Mouse (Mus musculus): ENCODE data around the gene Ccdc153. TPM values are rescaled to one million over a fixed set of nuclear protein-coding genes. Genes with fewer than 3 reads are reported as not detected.

Gene Ccdc153
- polyA plus RNA-seq, 1 experiment from 2014 or later, result not detected

DNA sequence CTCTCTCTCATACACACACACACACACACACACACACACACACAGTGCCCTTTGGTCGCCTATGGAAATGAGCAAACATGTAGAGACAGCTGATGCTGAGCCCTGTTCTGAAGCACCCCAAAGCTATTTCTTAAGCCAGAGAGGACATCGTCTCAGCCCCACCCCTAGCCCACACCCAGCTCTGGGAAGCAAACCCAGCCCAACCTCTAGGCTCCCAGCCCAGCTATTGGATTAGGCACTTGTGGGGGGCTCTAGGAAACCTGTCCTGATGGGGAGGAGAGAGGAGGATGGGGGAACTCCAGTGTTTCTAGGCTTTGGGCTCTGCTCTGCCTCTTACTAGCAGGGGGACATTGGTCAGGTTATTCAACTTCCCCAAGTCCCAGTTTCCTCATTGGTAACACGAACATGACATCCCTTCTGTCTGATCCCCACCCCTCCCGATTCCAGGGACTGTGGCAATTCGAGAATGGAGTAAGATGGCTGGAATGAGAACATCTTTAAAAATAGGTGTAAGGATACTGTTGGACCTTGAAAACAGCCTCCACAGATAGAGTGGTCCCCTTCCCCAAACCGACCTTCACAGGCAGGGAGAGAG, 45.9 kb downstream of the Ccdc153 start:
- no peak for ATAC-seq (ENCODE audit: low FRiP score, low TSS enrichment)
- H3K4me2 ChIP-seq (replicated peaks; ENCODE audit: low read depth, low read length), result no peak overlapping the region
- peak overlapping the region; percentile 4; the same call in 1 of the 2 replicates for H3K4me3 ChIP-seq (ENCODE audit: low read length)
- WGBS, result 12% methylated on average over 6 of the region's 6 CpGs
- H3K27me3 ChIP-seq (ENCODE audit: control insufficient read depth, insufficient read depth, low read length), result peaks cover 21% of the 10 kb centered on the region
- no peaks in the 10 kb centered on the region for H3K9me3 ChIP-seq (ENCODE audit: control insufficient read depth, low read length)
- H3K9ac ChIP-seq (ENCODE audit: low read depth, low read length), result no peak overlapping the region
- H3K27ac ChIP-seq (ENCODE audit: low read depth, low read length), result no peak overlapping the region
- H3K4me1 ChIP-seq (ENCODE audit: control insufficient read depth, insufficient read depth, low read length), result peaks cover 10% of the 10 kb centered on the region
- peaks cover 3% of the 10 kb centered on the region; the same call in 1 of the 2 replicates for H3K36me3 ChIP-seq (ENCODE audit: control insufficient read depth, insufficient read depth, low read length)

DNA sequence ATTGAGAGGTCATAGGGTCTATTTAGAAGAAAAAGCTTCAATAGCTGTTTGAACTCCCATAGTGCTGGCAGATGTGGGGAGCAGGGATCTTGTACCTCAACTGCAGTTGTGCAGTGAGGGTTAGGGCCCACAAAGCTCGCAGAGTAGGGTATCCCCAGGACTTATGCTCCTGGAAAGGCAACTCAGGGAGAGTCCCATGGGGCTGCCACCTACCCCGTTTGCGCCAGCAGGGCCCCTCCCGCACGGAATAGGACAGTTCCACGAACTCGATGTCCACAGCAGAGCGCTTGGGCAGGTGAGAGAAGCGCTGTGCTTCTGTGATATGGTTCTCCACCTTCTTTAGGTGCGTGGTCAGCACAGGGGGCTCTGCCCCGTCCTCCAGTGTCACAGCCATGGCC, 46.5 kb downstream of the Ccdc153 start:
- Histone ChIP-seq H3K27me3 (ENCODE audit: control insufficient read depth, insufficient read depth, low read length) (peaks cover 21% of the 10 kb centered on the region), H3K36me3 (ENCODE audit: control insufficient read depth, insufficient read depth, low read length) (peaks cover 3% of the 10 kb centered on the region; the same call in 1 of the 2 replicates), H3K9ac (ENCODE audit: low read depth, low read length) (peak overlapping the region; percentile 66), H3K27ac (ENCODE audit: low read depth, low read length) (no peak overlapping the region), H3K4me1 (ENCODE audit: control insufficient read depth, insufficient read depth, low read length) (peaks cover 10% of the 10 kb centered on the region), H3K4me2 (replicated peaks; ENCODE audit: low read depth, low read length) (peak overlapping the region; percentile 96), H3K4me3 (ENCODE audit: low read length) (peak overlapping the region; percentile 64), H3K9me3 (ENCODE audit: control insufficient read depth, low read length) (no peaks in the 10 kb centered on the region)
- 5% methylated on average over 11 of the region's 11 CpGs for WGBS
- 0 out of 2 replicates have a peak, but pooled peaks have one; percentile 10 for ATAC-seq (ENCODE audit: low FRiP score, low TSS enrichment)

DNA sequence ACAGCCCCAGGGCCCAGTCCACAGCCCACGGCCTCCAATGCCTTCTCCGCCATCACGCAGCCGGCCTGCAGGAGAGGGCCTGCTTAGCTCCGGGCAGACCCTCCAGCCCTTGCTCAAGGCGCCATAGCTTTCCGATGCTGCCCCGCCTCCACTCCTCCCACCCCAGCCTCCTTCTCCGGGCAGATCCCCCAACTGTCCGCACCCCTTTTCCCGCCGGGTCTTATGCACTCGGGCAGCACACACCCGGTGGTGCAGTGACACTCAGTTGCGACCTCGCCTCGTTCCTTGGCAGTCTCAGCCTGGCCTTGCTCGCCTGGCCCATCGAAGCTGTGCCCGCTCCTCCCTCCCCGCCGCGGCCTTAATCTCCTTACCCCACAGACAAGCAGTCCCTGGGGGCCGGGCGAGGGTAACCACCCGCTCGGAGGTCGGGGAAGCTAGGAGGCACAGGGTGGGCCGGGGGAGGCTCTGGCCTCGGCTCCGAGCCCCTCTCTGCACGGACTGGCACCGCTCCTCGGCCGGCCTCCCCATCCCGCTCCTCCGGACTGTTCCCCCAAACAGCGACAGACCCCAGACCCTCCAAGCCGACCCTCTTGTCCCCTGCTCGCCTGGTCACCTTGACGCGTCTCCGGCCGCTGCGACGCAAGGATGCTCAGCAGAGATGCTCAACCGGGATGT, 47.1 kb downstream of the Ccdc153 start:
- Histone ChIP-seq H3K27me3 (ENCODE audit: control insufficient read depth, insufficient read depth, low read length) (peaks cover 21% of the 10 kb centered on the region), H3K9me3 (ENCODE audit: control insufficient read depth, low read length) (no peaks in the 10 kb centered on the region), H3K4me2 (replicated peaks; ENCODE audit: low read depth, low read length) (peak overlapping the region; percentile 96), H3K27ac (ENCODE audit: low read depth, low read length) (no peak overlapping the region), H3K36me3 (ENCODE audit: control insufficient read depth, insufficient read depth, low read length) (peaks cover 7% of the 10 kb centered on the region; the same call in 1 of the 2 replicates), H3K4me3 (ENCODE audit: low read length) (peak overlapping the region; percentile 64), H3K9ac (ENCODE audit: low read depth, low read length) (peak overlapping the region; percentile 66), H3K4me1 (ENCODE audit: control insufficient read depth, insufficient read depth, low read length) (peaks cover 10% of the 10 kb centered on the region)
- ATAC-seq (ENCODE audit: low FRiP score, low TSS enrichment), result peak; percentile 57
- 2% methylated on average over 38 of the region's 47 CpGs for WGBS

DNA sequence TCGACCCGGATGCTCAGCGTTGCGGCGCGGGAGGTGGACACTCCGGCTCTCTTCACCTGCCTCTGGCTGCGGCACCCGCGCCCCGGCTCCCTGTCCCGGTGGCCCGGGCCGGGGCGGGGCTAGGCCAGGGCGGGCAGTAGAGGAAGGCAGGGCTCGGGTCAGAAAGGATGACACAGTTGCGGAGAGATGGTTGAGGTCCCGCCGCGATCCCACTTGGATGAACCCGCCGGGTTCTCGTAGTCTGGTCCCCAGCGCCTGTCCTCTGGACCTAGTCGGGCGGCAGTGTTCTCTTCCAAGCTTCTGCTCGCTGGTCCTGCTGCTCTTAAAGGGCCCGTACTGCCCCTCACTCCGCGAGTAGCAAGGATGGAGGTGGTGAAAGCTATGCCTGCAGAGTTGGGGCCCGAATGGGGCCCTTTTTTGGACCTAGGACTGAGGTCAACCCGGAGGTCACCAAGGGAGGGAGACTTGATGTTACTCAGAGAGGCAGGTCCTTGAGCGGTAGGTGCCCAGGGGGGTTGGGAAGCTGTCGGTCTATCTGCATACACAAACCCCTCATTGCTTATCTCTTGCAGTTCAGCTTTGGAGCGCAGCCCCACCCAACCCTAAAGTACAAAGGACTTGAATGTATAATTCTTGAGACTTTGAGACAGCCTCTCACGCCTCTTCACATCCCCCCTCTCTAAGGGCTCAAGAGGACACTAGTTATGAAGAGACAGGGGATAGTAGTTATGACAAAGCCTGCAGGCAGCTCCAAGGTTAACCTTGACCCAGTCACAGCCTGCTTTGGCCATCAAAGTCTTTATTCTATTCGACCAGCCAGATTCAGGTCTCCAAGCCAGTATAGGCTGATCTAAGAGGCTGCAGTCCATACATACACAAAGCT, 47.8 kb downstream of the Ccdc153 start, which contains the start of gene Abcg4:
Gene Abcg4 (minus strand): TSS at position 540 of the 883 bp plus-strand sequence.
- H3K9me3 ChIP-seq (ENCODE audit: control insufficient read depth, low read length), result no peaks in the 10 kb centered on the region
- no peak within 1 kb of the TSS for H3K27ac ChIP-seq (ENCODE audit: low read depth, low read length)
- H3K36me3 ChIP-seq (ENCODE audit: control insufficient read depth, insufficient read depth, low read length), result peaks cover 15% of the 10 kb centered on the region
- peaks cover 21% of the 10 kb centered on the region for H3K27me3 ChIP-seq (ENCODE audit: control insufficient read depth, insufficient read depth, low read length)
- peak; percentile 67 for ATAC-seq (ENCODE audit: low FRiP score, low TSS enrichment)
- peak within 1 kb of the TSS; percentile 66 for H3K9ac ChIP-seq (ENCODE audit: low read depth, low read length)
- WGBS, result 1% methylated on average over 38 of the region's 38 CpGs
- peaks cover 10% of the 10 kb centered on the region for H3K4me1 ChIP-seq (ENCODE audit: control insufficient read depth, insufficient read depth, low read length)
- peak within 1 kb of the TSS; percentile 64 for H3K4me3 ChIP-seq (ENCODE audit: low read length)
- H3K4me2 ChIP-seq (replicated peaks; ENCODE audit: low read depth, low read length), result peak within 1 kb of the TSS; percentile 96

DNA sequence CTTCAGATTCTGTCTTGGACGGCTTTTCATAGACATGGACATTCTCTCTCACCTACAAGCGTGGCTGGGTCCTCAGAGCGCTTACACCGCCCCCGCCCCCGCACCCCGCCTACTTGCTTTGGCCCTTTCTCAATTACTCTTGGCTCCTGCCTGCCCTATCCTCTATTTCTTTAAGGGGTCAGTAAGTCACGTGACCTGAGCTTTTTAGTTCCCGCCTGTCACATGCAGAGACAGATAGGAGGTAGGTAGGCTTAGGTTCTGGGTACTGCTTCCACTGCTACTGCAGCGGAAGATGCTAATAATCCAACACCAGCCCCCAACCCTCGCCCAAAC, 48.4 kb downstream of the Ccdc153 start:
- H3K4me2 ChIP-seq (replicated peaks; ENCODE audit: low read depth, low read length), result peak overlapping the region; percentile 96; the same call in 1 of the 2 replicates

DNA sequence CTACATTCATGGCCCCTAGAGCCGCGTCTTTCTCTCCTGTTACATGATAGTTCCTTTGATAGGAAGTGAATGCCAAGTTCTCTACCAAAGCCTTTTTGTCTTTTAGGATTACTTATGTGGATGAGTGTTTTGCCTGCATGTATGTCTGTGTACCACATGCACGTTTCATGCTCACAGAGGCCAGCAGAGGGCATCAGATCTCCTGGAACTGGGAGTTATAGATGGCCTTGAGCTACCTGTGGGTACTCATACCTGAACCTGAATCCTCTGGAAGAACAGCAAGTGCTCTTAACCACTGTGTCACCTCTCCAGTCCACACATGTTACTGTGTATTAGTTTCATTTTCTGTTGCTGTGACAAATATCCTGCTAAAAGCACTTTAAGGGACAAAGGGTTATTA, 52.0 kb downstream of the Ccdc153 start:
- Histone ChIP-seq H3K4me1 (ENCODE audit: control insufficient read depth, insufficient read depth, low read length) (peaks cover 10% of the 10 kb centered on the region), H3K36me3 (ENCODE audit: control insufficient read depth, insufficient read depth, low read length) (peaks cover 54% of the 10 kb centered on the region)

More for the DNA sequence above, 48.4 kb downstream of the Ccdc153 start:
- ATAC-seq (ENCODE audit: low FRiP score, low TSS enrichment), result no peak
- H3K9ac ChIP-seq (ENCODE audit: low read depth, low read length), result no peak overlapping the region
- H3K4me3 ChIP-seq (ENCODE audit: low read length), result no peak overlapping the region
- peaks cover 21% of the 10 kb centered on the region for H3K27me3 ChIP-seq (ENCODE audit: control insufficient read depth, insufficient read depth, low read length)
- peaks cover 10% of the 10 kb centered on the region for H3K4me1 ChIP-seq (ENCODE audit: control insufficient read depth, insufficient read depth, low read length)
- peaks cover 21% of the 10 kb centered on the region for H3K36me3 ChIP-seq (ENCODE audit: control insufficient read depth, insufficient read depth, low read length)
- 9% methylated on average over 11 of the region's 11 CpGs for WGBS
- no peaks in the 10 kb centered on the region for H3K9me3 ChIP-seq (ENCODE audit: control insufficient read depth, low read length)
- H3K27ac ChIP-seq (ENCODE audit: low read depth, low read length), result no peak overlapping the region

More for the DNA sequence above, 52.0 kb downstream of the Ccdc153 start:
- Histone ChIP-seq H3K4me3 (ENCODE audit: low read length) (no peak overlapping the region), H3K27me3 (ENCODE audit: control insufficient read depth, insufficient read depth, low read length) (peaks cover 11% of the 10 kb centered on the region; the same call in 1 of the 2 replicates), H3K4me2 (replicated peaks; ENCODE audit: low read depth, low read length) (no peak overlapping the region), H3K9ac (ENCODE audit: low read depth, low read length) (no peak overlapping the region), H3K27ac (ENCODE audit: low read depth, low read length) (no peak overlapping the region), H3K9me3 (ENCODE audit: control insufficient read depth, low read length) (no peaks in the 10 kb centered on the region)
- no peak for ATAC-seq (ENCODE audit: low FRiP score, low TSS enrichment)
- WGBS, result 71% methylated on average over 3 of the region's 3 CpGs

Other genes starting within 250 kb of the Ccdc153 start
- 14.3 and 19.9 TPM in 2 replicates for gene Thy1, start 197.3 kb upstream of the Ccdc153 start, polyA plus RNA-seq (2014; fragmentation: Nextera tagmentation; extraction: Ambion mirVana)
- gene Usp2, start 173.7 kb upstream of the Ccdc153 start, polyA plus RNA-seq (2014; fragmentation: Nextera tagmentation; extraction: Ambion mirVana), result 25.8 and 29.4 TPM in 2 replicates
- gene Mfrp, start 138.9 kb upstream of the Ccdc153 start, polyA plus RNA-seq (2014; fragmentation: Nextera tagmentation; extraction: Ambion mirVana), result 0.14 TPM in 1 of 2 replicates, not detected in the other
- gene C1qtnf5, start 133.4 kb upstream of the Ccdc153 start, polyA plus RNA-seq (2014; fragmentation: Nextera tagmentation; extraction: Ambion mirVana), result 4.6 and 5.4 TPM in 2 replicates
- gene Gm49380, start 127.2 kb upstream of the Ccdc153 start, polyA plus RNA-seq (2014; fragmentation: Nextera tagmentation; extraction: Ambion mirVana), result 0.09 and 0.14 TPM in 2 replicates
- 51.1 and 78.4 TPM in 2 replicates for gene Rnf26, start 127.2 kb upstream of the Ccdc153 start, polyA plus RNA-seq (2014; fragmentation: Nextera tagmentation; extraction: Ambion mirVana)
- 26.3 and 39.7 TPM in 2 replicates for gene Mcam, start 106.2 kb upstream of the Ccdc153 start, polyA plus RNA-seq (2014; fragmentation: Nextera tagmentation; extraction: Ambion mirVana)
- 14.8 and 27.9 TPM in 2 replicates for gene Cbl, start 6.6 kb upstream of the Ccdc153 start, polyA plus RNA-seq (2014; fragmentation: Nextera tagmentation; extraction: Ambion mirVana)
- 1.9 and 4.2 TPM in 2 replicates for gene Pdzd3, start 10.8 kb downstream of the Ccdc153 start, polyA plus RNA-seq (2014; fragmentation: Nextera tagmentation; extraction: Ambion mirVana)
- 3.2 and 5.6 TPM in 2 replicates for gene Nlrx1, start 27.9 kb downstream of the Ccdc153 start, polyA plus RNA-seq (2014; fragmentation: Nextera tagmentation; extraction: Ambion mirVana)
- gene Abcg4, start 47.9 kb downstream of the Ccdc153 start, polyA plus RNA-seq (2014; fragmentation: Nextera tagmentation; extraction: Ambion mirVana), result 1.5 and 2.7 TPM in 2 replicates
- 15.9 and 24.5 TPM in 2 replicates for gene Hinfp, start 65.0 kb downstream of the Ccdc153 start, polyA plus RNA-seq (2014; fragmentation: Nextera tagmentation; extraction: Ambion mirVana)
- 6.7 and 7.6 TPM in 2 replicates for gene C2cd2l, start 79.6 kb downstream of the Ccdc153 start, polyA plus RNA-seq (2014; fragmentation: Nextera tagmentation; extraction: Ambion mirVana)
- gene Dpagt1, start 85.3 kb downstream of the Ccdc153 start, polyA plus RNA-seq (2014; fragmentation: Nextera tagmentation; extraction: Ambion mirVana), result 49.6 and 51.9 TPM in 2 replicates
- 413 and 421 TPM in 2 replicates for gene H2afx, start 94.0 kb downstream of the Ccdc153 start, polyA plus RNA-seq (2014; fragmentation: Nextera tagmentation; extraction: Ambion mirVana)
- gene Hmbs, start 103.6 kb downstream of the Ccdc153 start, polyA plus RNA-seq (2014; fragmentation: Nextera tagmentation; extraction: Ambion mirVana), result 123 and 136 TPM in 2 replicates
- gene Vps11, start 121.0 kb downstream of the Ccdc153 start, polyA plus RNA-seq (2014; fragmentation: Nextera tagmentation; extraction: Ambion mirVana), result 18.0 and 28.1 TPM in 2 replicates
- 23.2 and 45.2 TPM in 2 replicates for gene Hyou1, start 138.8 kb downstream of the Ccdc153 start, polyA plus RNA-seq (2014; fragmentation: Nextera tagmentation; extraction: Ambion mirVana)
- 29.9 and 37.8 TPM in 2 replicates for gene Slc37a4, start 156.2 kb downstream of the Ccdc153 start, polyA plus RNA-seq (2014; fragmentation: Nextera tagmentation; extraction: Ambion mirVana)
- 2,593 and 3,221 TPM in 2 replicates for gene Rps25, start 166.5 kb downstream of the Ccdc153 start, polyA plus RNA-seq (2014; fragmentation: Nextera tagmentation; extraction: Ambion mirVana)
- gene Trappc4, start 166.9 kb downstream of the Ccdc153 start, polyA plus RNA-seq (2014; fragmentation: Nextera tagmentation; extraction: Ambion mirVana), result 143 and 162 TPM in 2 replicates
- gene Ccdc84, start 177.9 kb downstream of the Ccdc153 start, polyA plus RNA-seq (2014; fragmentation: Nextera tagmentation; extraction: Ambion mirVana), result 26.7 and 28.3 TPM in 2 replicates
- gene Foxr1, start 200.5 kb downstream of the Ccdc153 start, polyA plus RNA-seq (2014; fragmentation: Nextera tagmentation; extraction: Ambion mirVana), result not detected in 2 replicates
- 0.30 and 0.39 TPM in 2 replicates for gene Upk2, start 214.3 kb downstream of the Ccdc153 start, polyA plus RNA-seq (2014; fragmentation: Nextera tagmentation; extraction: Ambion mirVana)
- 14.5 and 14.6 TPM in 2 replicates for gene Bcl9l, start 242.1 kb downstream of the Ccdc153 start, polyA plus RNA-seq (2014; fragmentation: Nextera tagmentation; extraction: Ambion mirVana)

Measured in kidney, embryonic 14.5 days (tissue).